Mouse (Mus musculus): ENCODE results near the gene Med25. TPM values are rescaled to one million over a fixed set of nuclear protein-coding genes. Genes with fewer than 3 reads are reported as not detected.

Med25 gene
- 10 to 100 TPM; 48.0 to 49.7 TPM for total RNA-seq (2021)
- long read RNA-seq, experiment 1, transcript Med25-201 (18 exons, 2,619 nt) = major isoform, 64 of 128 reads
- long read RNA-seq, experiment 1, partial matches to known transcripts = 18 of 128 reads
- long read RNA-seq, experiment 1, other reads (novel, unspliced or antisense) = 42 of 128 reads
- long read RNA-seq, experiment 2, transcript Med25-201 (18 exons, 2,619 nt) = major isoform, 70 of 115 reads
- long read RNA-seq, experiment 2, partial matches to known transcripts = 7 of 115 reads
- long read RNA-seq, experiment 2, other reads (novel, unspliced or antisense) = 35 of 115 reads

- DNase-seq = peak; percentile 88
These were observed at the start of gene Med25 for GRCm38 (mm10) chr7:44892276-44892921. Gene Med25 (minus strand): TSS chr7:44892712.

DNA sequence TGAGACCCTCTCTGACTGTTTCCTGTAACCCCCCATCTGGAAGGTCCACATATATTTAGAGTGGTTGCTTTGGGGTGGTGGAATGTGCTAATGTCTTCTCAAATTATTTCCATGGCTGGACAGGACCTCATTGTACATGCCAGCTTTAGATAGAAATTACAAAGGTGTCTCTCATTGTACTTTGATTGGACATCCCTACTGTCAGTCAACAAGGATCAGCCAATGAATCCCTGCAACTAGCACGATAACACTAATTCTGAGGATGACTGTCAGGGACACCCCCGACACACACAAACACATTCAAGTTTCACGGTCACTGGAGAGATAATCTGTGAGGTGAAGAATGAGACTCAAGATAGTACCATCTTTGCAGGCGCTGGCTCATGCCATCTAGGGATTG, 46.2 kb upstream of the Med25 start:
- intact Hi-C loops (cut with DNase I; ENCODE audit: low total_unique reads) = no loop called here
- no peak for DNase-seq

More at GRCm38 (mm10) chr7:44892276-44892921, at the start of gene Med25:
- intact Hi-C loops (cut with DNase I; ENCODE audit: low total_unique reads) = no loop called here

- intact Hi-C loops (cut with DNase I; ENCODE audit: low total_unique reads) = no loop called here
- peak; percentile 100 for DNase-seq
These were observed 37.0 kb upstream of the Med25 start, which contains the start of gene Ap2a1 for GRCm38 (mm10) chr7:44929204-44930151. Gene Ap2a1 (minus strand): TSS chr7:44929496.

DNA sequence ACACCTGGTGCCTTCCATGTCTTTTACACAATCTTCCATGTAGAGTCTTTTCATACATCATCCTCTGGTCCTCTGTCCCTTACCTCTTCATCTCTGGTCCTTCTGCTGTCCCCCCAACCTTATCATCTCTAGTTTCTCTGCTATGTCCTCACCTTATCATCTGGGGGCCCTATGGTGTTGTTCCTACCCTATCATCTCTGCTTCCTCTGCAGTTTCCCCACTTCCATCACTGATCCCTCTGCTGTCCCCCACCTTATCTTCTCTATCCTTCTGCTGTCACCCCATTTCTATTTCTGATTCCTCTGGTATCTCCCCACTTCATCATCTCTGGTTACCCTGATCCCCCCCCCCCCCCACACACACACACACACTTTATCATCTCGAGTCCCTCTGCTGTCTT, 36.1 kb upstream of the Med25 start:
- DNase-seq = no peak
- intact Hi-C loops (cut with DNase I; ENCODE audit: low total_unique reads) = no loop called here

- no peak for DNase-seq
- intact Hi-C loops (cut with DNase I; ENCODE audit: low total_unique reads) = no loop called here
These were observed 33.0 kb upstream of the Med25 start for GRCm38 (mm10) chr7:44925468-44925867.

DNA sequence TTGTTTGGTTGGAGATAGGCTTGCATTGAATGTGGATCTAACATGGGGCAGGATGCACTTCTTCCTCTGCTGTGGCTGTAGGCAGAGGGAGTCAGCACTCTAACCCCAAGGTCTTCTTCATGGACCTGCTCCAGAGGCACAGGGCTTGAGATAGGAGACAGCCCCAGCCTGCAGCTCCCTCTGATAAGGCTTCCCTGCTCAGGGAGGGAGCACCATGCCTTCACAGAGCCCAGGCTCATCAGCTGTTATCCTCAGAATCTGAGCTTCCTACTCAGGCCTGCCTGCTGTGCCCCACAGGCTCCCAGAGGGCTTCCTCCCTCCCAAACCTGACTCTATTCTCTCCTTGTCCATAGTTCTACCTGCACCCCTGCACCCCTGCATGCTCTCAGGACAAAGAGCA, 30.0 kb upstream of the Med25 start:
- intact Hi-C loops (cut with DNase I; ENCODE audit: low total_unique reads) = loop anchor here (5.0 kb wide), 1 partner anchor 35 kb away; no protein-coding TSS in a partner anchor
- no peak for DNase-seq

- DNase-seq = no peak
- intact Hi-C loops (cut with DNase I; ENCODE audit: low total_unique reads) = no loop called here
These were observed 26.6 kb upstream of the Med25 start for GRCm38 (mm10) chr7:44919127-44919526.

- intact Hi-C loops (cut with DNase I; ENCODE audit: low total_unique reads) = no loop called here
- DNase-seq = no peak
These were observed 25.7 kb upstream of the Med25 start for GRCm38 (mm10) chr7:44918219-44918618.

- intact Hi-C loops (cut with DNase I; ENCODE audit: low total_unique reads) = no loop called here
- DNase-seq = no peak
These were observed 24.4 kb upstream of the Med25 start for GRCm38 (mm10) chr7:44916881-44917280.

- intact Hi-C loops (cut with DNase I; ENCODE audit: low total_unique reads) = no loop called here
- no peak for DNase-seq
These were observed 23.7 kb upstream of the Med25 start for GRCm38 (mm10) chr7:44916191-44916590.

- no peak for DNase-seq
- intact Hi-C loops (cut with DNase I; ENCODE audit: low total_unique reads) = no loop called here
These were observed 22.8 kb upstream of the Med25 start for GRCm38 (mm10) chr7:44915314-44915713.

DNA sequence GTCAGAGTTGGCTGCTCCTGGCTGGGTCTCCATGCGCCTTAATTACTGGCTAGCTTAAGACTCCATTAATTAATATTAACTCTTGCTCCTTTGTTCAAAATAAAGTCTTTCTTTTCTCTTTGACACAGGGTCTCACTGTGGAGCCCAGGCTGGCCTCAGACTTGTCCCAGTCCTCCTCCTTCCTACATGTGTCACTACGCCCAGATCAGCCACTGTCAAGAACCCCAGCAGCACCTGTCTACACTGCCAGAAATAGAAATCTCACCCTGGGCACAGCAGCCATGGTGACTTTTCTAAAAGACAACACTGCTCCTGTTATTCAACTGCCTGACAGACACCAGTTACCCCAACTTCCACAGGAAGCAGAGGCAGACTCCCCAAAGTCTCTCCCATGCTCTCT, 21.9 kb upstream of the Med25 start:
- intact Hi-C loops (cut with DNase I; ENCODE audit: low total_unique reads) = no loop called here
- no peak for DNase-seq

GRCm38 (mm10) chr7:44908706-44909476, 16.4 kb upstream of the Med25 start:
- intact Hi-C loops (cut with DNase I; ENCODE audit: low total_unique reads) = loop anchor here (10.0 kb wide), 1 partner anchor 46 kb away; no protein-coding TSS in a partner anchor
- DNase-seq = no peak

- DNase-seq = no peak
- intact Hi-C loops (cut with DNase I; ENCODE audit: low total_unique reads) = loop anchor here (10.0 kb wide), 1 partner anchor 49 kb away; no protein-coding TSS in a partner anchor
These were observed 12.9 kb upstream of the Med25 start for GRCm38 (mm10) chr7:44905430-44905829.

DNA sequence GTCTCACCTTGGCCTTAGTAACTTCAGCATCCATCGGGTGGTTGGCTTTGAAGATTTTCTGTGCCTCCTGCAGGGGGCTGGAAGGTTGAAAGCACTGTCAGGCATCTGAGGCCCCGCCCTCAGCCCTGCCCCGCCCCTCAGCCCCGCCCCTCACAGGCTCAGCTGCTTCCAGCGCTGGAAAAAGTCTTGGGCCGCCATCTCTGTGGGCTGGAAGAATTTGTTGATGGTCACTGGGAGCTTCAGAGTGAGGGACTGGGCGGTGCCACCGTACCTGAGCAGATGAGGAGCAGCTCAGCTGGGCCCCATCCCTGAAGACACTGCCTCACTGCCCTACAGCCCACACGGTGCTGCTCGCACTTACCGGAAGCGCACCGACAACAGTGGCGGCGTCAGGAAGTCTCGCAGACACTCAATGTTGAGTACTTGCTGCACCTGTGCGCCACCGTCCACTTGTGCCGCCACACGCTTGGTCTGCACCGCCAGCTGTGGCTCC, 8.8 kb upstream of the Med25 start:
- no peak for DNase-seq

DNA sequence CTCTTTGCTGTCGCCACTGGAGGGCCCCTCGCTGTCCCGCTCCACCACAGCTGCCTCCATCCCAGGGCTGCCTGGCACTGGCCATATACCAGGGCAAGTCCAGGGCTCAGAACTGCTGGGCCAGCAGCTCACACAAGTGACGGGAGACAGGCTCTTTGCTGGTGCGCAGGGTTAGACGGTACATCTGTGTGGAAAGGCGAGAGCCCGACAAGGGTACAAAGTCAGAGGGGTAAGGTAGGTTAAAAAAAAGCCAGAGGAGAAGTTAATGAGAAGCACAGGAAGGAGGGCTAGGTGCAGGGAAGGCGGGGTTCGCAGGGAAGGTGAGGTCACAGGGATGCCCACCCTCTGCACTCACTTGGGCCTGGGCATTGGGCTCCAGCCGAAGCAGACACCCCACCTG, 8.1 kb upstream of the Med25 start:
- intact Hi-C loops (cut with DNase I; ENCODE audit: low total_unique reads) = loop anchor here (10.0 kb wide), 1 partner anchor 54 kb away; no protein-coding TSS in a partner anchor
- no peak for DNase-seq

More for the DNA sequence above, 8.8 kb upstream of the Med25 start:
- intact Hi-C loops (cut with DNase I; ENCODE audit: low total_unique reads) = loop anchor here (10.0 kb wide), 1 partner anchor 54 kb away; no protein-coding TSS in a partner anchor

DNA sequence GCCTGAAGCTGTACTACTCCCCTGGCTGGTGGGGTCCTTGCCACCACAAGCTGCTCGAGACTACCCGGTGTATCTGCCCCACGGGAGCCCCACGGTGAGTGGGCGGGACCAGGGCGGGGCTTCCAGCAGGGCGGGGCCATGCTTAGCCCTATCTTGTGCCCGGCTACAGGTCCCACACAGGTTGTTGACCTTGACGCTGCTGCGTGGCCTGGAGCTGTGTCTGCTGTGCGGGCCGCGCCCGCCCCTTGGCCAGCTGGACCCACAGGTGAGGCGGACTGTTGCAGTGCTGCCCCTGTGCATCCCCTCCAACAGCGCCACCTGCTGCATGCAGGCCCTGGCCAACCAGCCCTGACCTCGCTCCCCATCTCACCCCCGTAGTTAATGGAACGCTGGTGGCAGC, 6.1 kb upstream of the Med25 start:
- intact Hi-C loops (cut with DNase I; ENCODE audit: low total_unique reads) = no loop called here

GRCm38 (mm10) chr7:44896499-44896898, 4.0 kb upstream of the Med25 start:
- DNase-seq = peak; percentile 45
- intact Hi-C loops (cut with DNase I; ENCODE audit: low total_unique reads) = no loop called here

More for the DNA sequence above, 6.1 kb upstream of the Med25 start:
- DNase-seq = no peak
